Mouse (Mus musculus) left cerebral cortex, postnatal 10 days (tissue): ENCODE measurements at regions not wholly inside any gene's neighbourhood (a gene's known extent, or its start where the extent isn't known, plus 50 kb on each side); places are given as distances from the start of the nearest gene placed in this dataset.
"Not testable (repeated sequence)": the region's sequence is repeated elsewhere in the genome, so short reads cannot be mapped to it uniquely, and the experiment has no call there.

Experiments
- DNase-seq, 2 experiments: peaks; one replicate each; pipeline ENCODE4 v3.0.0; 2021 to 2022; ENCODE audit warnings: low spot score in 2 of 2, mixed read lengths in 1 of 2; ENCODE audit errors: extremely low spot score in 1 of 2
- intact Hi-C: fragments of 180-260 bp; cut with DNase I; formaldehyde crosslinking; loops from one replicate; pipeline ENCODE4 v1.15.1; 2025

DNA sequence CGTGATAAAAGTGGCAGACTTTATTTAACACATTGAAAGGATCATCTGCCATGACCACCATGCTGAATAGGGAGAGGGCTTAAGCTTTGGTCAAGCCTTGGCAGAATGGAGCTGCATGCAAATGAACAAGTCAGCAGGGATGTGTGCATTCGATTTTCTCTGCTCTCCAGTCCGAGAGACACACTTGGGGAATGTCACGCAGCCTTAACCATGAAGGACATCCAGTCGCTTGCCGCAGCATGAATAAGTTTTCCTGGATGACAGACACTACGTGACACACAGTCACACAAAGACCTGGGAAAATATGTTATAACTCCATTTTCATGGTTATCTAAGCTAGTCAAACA lies 233.8 kb downstream of the Diras2 start:
- intact Hi-C loops: no loop called here
- no peak for DNase-seq

DNA sequence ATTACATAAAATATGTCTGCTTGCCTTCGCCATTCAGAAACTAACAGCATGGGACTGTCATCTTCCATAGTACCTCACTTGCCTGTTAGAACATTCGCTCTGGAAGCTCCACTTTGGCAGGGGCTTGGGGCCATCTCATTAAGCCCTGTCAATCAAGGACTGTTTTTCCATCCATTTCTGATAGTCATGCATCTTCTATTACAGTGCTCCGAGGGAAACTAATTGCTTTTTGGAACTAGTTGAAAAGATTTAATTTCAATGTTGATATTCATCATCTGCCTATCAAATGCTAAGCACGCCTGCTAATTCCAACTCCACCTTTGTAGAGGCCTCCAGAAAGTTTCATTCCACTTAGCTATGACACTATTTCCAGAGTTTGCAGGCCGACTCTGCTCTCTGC lies 232.7 kb downstream of the Diras2 start:
- no peak for DNase-seq
- intact Hi-C loops: no loop called here

DNA sequence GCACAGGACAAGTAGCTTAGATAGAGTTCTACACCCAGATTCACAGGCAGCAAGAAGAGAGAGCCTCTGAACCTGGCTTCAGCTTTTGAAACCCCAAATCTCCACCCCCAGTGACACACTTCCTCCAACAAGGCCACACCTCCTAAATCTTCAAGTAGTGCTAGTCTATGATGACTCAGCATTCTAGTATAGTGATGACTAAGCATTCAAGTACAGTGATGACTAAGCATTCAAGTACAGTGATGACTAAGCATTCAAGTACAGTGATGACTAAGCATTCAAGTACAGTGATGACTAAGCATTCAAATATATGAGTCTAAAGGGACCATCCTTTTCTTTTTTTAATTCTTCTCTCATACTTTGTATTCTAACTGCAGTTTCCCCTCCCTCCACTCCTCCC lies 225.8 kb downstream of the Diras2 start:
- DNase-seq, intact Hi-C loops: not testable (repeated sequence)

- intact Hi-C loops: no loop called here
- DNase-seq: no peak
These were observed 224.2 kb downstream of the Diras2 start for GRCm38 (mm10) chr13:52306783-52307440.

GRCm38 (mm10) chr13:52310954-52311353 lies 220.1 kb downstream of the Diras2 start:
- no peak for DNase-seq
- intact Hi-C loops: no loop called here

DNA sequence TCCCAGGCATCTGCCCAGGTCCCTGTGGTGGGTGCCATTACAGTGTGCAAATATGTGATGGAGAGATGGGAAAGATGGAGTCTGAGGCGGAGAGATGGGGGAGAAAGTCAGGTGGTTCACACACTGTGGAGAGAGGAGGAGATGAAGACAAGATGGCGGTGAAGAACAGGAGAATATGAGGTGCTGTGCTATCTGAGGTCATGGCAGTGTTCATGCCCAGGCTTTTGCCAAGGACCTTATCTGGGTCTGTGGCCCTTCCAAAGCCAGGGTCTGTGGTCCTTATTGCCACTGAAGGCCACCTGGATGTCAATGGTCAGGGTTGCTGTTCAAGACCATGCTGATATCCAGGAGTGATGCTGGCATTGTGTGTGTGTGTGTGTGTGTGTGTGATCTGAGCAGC lies 212.8 kb downstream of the Diras2 start:
- DNase-seq: no peak

GRCm38 (mm10) chr13:52323691-52324090 lies 207.4 kb downstream of the Diras2 start:
- intact Hi-C loops: no loop called here
- DNase-seq: no peak

More for the DNA sequence above, 212.8 kb downstream of the Diras2 start:
- intact Hi-C loops: no loop called here

- DNase-seq, intact Hi-C loops: not testable (repeated sequence)
These were observed 206.7 kb downstream of the Diras2 start for GRCm38 (mm10) chr13:52324378-52324777.

DNA sequence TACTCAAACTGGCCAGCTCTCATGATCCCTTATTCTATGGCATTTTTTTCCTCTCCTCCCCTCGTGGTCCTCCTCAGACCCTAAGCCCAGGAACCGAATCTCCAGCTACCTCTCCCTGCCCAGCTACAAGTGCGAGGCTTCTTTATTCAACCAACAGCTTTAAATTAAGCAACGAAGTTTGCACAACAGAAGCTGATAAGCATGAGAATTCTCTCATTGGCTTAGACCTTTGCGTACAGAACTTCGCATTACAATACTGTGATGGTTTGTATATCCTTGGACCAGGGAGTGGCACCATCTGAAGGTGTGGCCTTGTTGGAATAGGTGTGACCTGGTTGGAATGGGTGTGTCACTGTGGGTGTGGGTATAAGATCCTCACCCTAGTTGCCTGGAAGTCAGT lies 205.4 kb downstream of the Diras2 start:
- intact Hi-C loops, DNase-seq: not testable (repeated sequence)

DNA sequence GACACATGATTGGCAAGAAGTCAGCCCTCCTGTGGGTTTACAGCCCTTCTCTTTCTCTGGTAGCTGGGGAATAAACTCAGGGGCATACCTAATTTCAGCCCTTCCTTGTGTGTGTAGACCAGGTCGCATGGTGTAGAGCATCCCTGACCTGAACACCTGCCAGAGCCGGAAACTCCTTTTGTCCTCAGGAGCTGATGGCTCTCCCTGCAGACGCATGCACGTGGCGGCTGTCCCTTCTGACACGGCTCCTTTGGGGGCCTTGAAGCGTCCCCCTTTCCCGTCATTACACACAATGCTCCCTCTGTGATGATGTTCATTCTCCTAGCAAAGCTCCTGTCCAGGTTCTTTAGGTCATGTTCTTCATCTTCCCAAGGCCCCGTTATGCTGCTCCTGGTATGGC lies 203.3 kb downstream of the Diras2 start:
- intact Hi-C loops: no loop called here
- DNase-seq: no peak

- DNase-seq: no peak
- intact Hi-C loops: no loop called here
These were observed 202.3 kb downstream of the Diras2 start for GRCm38 (mm10) chr13:52328766-52329165.

- intact Hi-C loops: no loop called here
- peak in 1 of 2 experiments; percentile 30 for DNase-seq
These were observed 200.0 kb downstream of the Diras2 start for GRCm38 (mm10) chr13:52331068-52331467.

DNA sequence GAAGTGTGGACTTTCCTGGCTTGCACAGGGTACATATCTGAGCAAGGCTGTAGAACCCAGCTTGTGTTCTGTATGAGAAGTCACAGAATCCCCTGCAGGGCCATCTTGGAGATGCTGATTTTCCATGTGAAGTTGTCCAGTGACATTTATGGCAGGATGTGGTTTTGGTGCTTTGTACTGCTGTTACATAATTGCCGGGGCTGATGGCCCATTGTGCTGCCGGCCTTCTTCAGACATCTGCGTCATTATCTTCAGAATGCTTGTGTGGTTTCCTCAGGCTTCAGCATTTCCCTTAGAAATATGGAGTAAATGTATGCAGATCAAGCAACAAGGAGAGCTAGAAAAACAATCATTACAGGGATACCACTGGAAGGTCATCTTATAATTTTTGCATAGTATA lies 196.1 kb downstream of the Diras2 start:
- intact Hi-C loops: no loop called here
- DNase-seq: no peak

- no peak for DNase-seq
- intact Hi-C loops: no loop called here
These were observed 193.1 kb downstream of the Diras2 start for GRCm38 (mm10) chr13:52337936-52338335.

DNA sequence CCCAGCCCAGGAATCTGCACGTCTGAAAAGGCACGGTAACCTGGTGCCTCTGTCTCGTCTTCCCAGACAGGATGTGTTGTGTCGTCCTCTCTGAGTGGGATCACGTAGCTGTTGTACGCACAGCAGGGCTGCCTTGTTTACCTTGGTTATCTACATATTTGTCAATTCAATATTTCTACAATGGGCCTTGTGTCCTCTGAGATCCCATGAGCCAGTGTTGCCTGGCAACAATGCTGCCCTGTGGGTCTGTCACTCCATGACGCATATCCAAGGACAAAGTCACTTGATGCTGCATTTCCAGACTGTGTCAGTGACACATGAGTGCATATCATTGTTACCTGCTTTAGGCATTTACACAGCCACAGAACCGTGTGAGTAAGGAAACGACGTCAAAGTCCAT lies 191.9 kb downstream of the Diras2 start:
- no peak for DNase-seq
- intact Hi-C loops: no loop called here

DNA sequence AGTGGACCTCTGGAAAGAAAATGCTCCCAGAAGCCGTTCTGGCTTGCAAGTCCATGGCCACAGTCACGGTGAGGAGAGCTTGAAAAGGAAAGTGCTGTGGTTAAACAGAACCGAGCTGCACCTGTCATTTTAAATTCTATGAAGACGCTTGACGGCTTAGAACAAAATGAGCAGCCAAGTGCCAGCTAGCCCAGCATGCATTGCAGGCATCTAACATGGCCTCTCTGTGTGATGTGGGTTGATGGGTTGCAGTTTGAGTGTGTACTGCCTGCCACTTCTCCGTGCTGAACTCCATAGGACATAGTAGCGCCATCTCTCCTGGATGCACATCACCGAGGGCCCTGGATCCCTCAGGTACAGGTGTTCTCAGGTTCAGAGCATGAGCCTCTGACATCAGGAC lies 189.1 kb downstream of the Diras2 start:
- DNase-seq: no peak
- intact Hi-C loops: no loop called here

DNA sequence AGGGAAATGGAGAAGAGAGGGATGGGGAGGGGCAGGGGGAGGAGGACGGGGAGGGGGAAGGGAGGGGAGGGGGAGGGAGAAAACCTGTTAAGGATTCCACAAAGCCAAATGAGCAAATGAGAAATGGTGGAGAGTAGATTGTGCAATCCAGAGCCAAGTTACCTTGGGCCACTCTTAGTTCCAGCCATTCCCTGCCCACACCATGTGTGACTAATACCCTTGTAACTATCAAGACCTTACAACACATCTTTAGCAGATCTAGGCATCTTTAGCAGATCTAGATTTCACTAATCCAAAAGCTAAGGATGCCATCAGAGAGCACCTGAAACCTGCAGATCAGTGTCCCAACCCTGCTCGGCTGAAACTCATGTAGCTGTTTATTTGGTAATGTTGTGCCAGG lies 186.7 kb downstream of the Diras2 start:
- DNase-seq: no peak
- intact Hi-C loops: no loop called here

DNA sequence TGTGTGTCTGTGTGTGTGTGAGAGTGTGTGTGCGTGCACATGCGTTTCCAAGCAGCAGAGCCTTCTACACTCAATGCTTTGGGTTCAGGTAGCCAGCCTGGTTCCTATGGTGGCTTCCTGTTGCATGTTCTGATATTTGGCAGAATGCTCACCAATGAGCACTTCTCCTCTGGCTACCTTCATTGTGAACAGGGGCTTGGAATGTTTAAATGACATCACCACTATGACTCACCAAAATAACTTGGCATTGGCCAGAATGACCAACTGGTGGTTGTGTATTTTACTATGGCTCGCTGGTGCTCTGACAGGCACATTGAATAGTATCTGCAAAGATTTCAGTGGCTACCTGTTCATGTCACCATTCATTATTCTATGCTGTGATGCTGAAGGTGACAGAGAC lies 186.2 kb downstream of the Diras2 start:
- intact Hi-C loops: loop anchor here (5.0 kb wide), 2 partner anchors 97 to 187 kb away; partner anchors contain the start of gene Diras2
- DNase-seq: no peak

DNA sequence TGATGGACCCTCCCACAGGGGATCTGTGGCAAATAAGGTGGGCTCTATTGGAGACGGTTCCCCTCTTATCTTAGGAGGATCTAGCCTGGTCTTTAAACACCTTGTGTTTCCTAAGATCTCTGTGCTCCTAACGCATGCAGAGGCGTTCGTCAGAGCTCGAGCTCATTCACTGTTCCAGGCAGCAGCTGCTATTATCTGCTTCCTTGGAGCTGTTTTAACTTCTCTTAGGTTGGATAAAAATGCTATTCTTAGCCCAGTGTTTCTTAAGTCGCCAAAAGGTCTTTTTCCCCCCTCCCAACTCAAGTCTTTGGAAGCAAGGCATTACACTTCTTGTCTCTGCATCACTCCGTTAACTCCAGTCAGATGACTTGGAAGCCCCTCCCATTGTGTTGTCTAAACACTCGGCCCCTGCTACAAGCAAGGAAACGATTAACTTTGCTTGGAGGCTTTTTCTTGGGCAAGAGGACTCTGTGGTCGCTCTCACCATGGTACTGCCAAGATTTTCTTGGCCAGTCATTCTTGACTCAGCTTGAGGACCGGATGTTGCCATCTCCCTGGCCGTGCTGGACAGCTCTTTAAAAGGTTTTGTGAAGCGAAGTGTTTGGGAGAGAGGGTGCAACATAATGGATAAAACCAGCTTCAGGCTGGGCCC lies 185.6 kb downstream of the Diras2 start:
- intact Hi-C loops: loop anchor here (5.0 kb wide), 2 partner anchors 97 to 187 kb away; partner anchors contain the start of gene Diras2
- DNase-seq: peak in 1 of 2 experiments; percentile 17

DNA sequence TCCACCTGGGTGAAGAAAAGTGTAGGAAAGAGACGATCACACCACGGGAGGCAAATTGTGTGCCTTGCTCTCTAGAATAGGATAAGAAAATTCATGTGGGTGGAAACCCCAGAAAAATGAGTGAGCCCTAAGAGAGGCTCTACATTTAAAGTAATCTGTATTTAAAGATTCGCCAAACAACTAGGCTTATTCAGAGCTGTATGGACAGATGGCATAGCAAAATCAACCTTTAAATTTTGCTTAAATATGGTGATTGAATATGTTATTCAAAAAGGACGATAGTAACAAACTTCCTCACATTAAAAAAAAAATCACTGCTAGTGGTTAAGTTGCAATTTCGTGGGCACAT lies 185.1 kb downstream of the Diras2 start:
- intact Hi-C loops: loop anchor here (5.0 kb wide), 2 partner anchors 96 to 186 kb away; partner anchors contain the start of gene Diras2
- DNase-seq: no peak

- intact Hi-C loops: loop anchor here (5.0 kb wide), 2 partner anchors 95 to 185 kb away; partner anchors contain the start of gene Diras2
- DNase-seq: no peak
These were observed 183.4 kb downstream of the Diras2 start for GRCm38 (mm10) chr13:52347631-52348030.
